Mouse (Mus musculus): ENCODE results near the gene Rcc1l.

DNA sequence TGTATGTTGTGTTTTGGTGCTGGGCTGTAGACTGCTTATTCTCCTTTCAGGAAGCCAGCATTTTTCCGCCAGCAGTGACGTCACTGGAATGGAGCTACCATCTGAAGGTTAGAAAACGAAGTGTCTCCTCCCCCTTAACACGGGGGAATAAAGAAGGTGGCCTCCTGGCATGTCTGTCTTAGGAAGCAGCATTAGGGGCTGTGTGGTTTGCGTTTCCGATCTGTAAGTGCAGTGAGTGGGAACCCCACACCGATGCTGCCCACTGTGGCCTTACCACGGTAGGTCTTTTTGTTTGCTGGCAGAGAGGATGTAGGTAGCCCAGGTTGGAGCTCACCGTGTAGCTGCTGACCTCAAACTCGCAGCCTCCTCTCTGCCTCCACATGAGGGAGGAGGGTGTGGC is 30.1 kb upstream of the Rcc1l start:
- TF ChIP-seq CTCF (IDR thresholded peaks at IDR 0.05; ENCODE audit: insufficient read depth, low read length) = no peak
- TF ChIP-seq POLR2A (IDR thresholded peaks at IDR 0.05; ENCODE audit: borderline replicate concordance, extremely low read depth, low read depth, low read length) = no peak
